Mouse (Mus musculus) hindbrain, embryonic 14.5 days (tissue): ENCODE data around the gene Mxd4. TPM values are rescaled to one million over a fixed set of nuclear protein-coding genes. Genes with fewer than 3 reads are reported as not detected.
A peak's percentile ranks its signal among the peaks of the same experiment; 100 is the strongest.

ENCODE experiments used
- ATAC-seq: fragments of 200-750 bp; cut with Nextera tagmentation; 2 replicates; pipeline ENCODE4 v1.8.0; 2017; ENCODE audit warnings: moderate number of reproducible peaks, mild to moderate bottlenecking, moderate TSS enrichment, moderate library complexity; ENCODE audit not compliant: low FRiP score
- DNase-seq: peaks from one replicate; pipeline ENCODE4 v3.0.0-alpha.2; 2015; ENCODE audit warnings: low spot score
- H3K27ac ChIP-seq: fragments of 300-500 bp; sonication (generic); 2 replicates; pipeline ENCODE4 v1.5.1; 2014; ENCODE audit warnings: mild to moderate bottlenecking, moderate library complexity
- H3K27me3 ChIP-seq: fragments of 300-500 bp; sonication (generic); 2 replicates; pipeline ENCODE4 v1.6.1; 2014; ENCODE audit warnings: mild to moderate bottlenecking, low read length, mixed read lengths; ENCODE audit not compliant: control insufficient read depth, insufficient read depth
- H3K36me3 ChIP-seq: fragments of 300-500 bp; sonication (generic); replicated peaks from 2 replicates; pipeline ENCODE4 v1.6.1; 2014; ENCODE audit not compliant: control insufficient read depth, insufficient read depth
- H3K4me1 ChIP-seq: fragments of 300-500 bp; sonication (generic); replicated peaks from 2 replicates; pipeline ENCODE4 v1.6.1; 2014; ENCODE audit warnings: antibody characterized with exemption, low read length, mixed read lengths; ENCODE audit not compliant: control insufficient read depth, insufficient read depth
- H3K4me2 ChIP-seq: fragments of 300-500 bp; sonication (generic); replicated peaks from 2 replicates; pipeline ENCODE4 v1.6.1; 2014; ENCODE audit warnings: mild to moderate bottlenecking, moderate library complexity
- H3K4me3 ChIP-seq: fragments of 300-500 bp; sonication (generic); replicated peaks from 2 replicates; pipeline ENCODE4 v1.5.1; 2014; ENCODE audit warnings: mild to moderate bottlenecking, low read length
- H3K9ac ChIP-seq: fragments of 300-500 bp; sonication (generic); 2 replicates; pipeline ENCODE4 v1.6.1; 2014
- H3K9me3 ChIP-seq: fragments of 300-500 bp; sonication (generic); 2 replicates; pipeline ENCODE4 v1.6.1; 2016; ENCODE audit warnings: low read length; ENCODE audit not compliant: control insufficient read depth
- WGBS: fragments of 180-500 bp; shearing (Covaris S2); extraction: QIAGEN DNeasy Blood & Tissue Kit; methylation state at CpG from one replicate; pipeline ENCODE4 v1.1.7; 2014; 5-methylcytosine and 5-hydroxymethylcytosine counted together
- polyA plus RNA-seq: library from polyadenylated mRNA; unstranded; fragments of >200 nt; fragmentation: Nextera tagmentation; extraction: Ambion mirVana; gene quantifications from 2 replicates; pipeline ENCODE4 v1.2.1, GENCODE M21; 2014

Gene Mxd4
- 32.9 and 34.1 TPM in 2 replicates for polyA plus RNA-seq

DNA sequence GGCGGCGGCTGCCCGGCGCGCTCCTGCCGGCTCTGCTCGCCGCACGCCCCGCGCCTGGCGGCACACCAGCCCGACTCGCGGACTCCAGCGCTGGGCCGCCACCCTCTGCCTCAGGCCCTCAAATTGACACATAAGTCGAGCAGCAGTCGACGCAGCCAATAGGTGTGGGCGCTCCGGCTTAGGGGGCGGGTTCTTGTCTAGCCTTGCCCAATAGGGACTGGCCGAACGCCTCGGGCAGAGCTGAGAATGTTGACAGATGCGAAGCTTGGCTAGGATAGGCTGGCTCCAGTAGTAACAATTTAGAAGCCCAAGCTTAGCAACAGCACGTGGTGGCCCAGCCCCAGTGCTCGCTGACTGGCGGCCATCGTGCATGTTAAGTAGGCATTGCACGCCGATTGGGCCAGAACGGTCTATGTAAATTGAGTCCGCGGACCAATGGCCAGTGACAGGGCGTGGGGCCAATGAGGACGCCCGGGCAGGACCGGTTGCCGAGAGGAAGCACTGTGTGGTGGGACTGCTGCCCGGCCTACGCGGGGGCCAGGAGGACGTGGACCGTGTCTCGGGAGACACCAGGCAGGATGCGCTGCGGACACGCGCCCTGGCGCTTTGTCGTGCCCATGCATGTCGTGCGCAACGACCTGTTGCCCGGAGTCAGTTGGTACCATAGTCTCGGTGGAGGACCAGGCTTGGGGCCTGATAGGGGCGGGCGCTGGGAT lies at the start of gene Mxd4:
Gene Mxd4 (minus strand): TSS at position 120 of the 716 bp plus-strand sequence.
- Histone ChIP-seq H3K27ac (peak within 1 kb of the TSS; percentile 92), H3K4me3 (peak within 1 kb of the TSS; percentile 96), H3K27me3 (no peaks in the 10 kb centered on the region), H3K9me3 (no peaks in the 10 kb centered on the region), H3K9ac (peak within 1 kb of the TSS; percentile 87), H3K4me1 (peaks cover 44% of the 10 kb centered on the region), H3K36me3 (peaks cover 8% of the 10 kb centered on the region), H3K4me2 (peak within 1 kb of the TSS; percentile 92)
- under 1% methylated on average over 59 of the region's 60 CpGs for WGBS
- DNase-seq: peak; percentile 96
- ATAC-seq: peak; percentile 99

DNA sequence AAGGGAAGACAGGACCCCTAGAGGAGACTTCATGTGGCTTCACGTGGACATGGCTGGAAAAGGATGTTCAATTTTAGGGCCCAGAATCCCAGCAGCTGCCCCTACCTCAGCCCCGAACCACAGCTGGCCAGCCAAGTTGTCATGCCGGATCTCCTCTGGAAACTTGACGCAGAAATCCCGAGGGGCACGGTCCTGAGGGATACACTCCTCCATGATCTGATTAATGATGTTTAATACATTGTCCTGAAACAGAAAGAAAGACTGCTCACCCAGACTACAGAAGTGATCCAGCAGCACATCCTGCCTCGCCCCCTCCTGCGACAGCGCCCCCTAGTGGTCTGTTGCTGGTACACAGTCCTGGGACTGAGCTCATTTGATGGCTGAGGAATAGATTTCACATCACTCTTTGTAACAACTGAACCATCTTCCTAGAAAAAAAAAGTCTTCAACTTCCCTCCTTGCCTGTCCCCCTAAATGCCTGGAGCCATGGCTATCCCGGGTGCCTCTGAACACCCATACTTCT lies 48.4 kb upstream of the Mxd4 start:
- Histone ChIP-seq H3K4me1 (no peaks in the 10 kb centered on the region), H3K9ac (no peak overlapping the region), H3K4me2 (no peak overlapping the region), H3K27ac (no peak overlapping the region), H3K9me3 (no peaks in the 10 kb centered on the region), H3K36me3 (no peaks in the 10 kb centered on the region), H3K27me3 (no peaks in the 10 kb centered on the region), H3K4me3 (no peak overlapping the region)
- 49% methylated on average over 10 of the region's 10 CpGs for WGBS
- DNase-seq: no peak
- no peak for ATAC-seq

DNA sequence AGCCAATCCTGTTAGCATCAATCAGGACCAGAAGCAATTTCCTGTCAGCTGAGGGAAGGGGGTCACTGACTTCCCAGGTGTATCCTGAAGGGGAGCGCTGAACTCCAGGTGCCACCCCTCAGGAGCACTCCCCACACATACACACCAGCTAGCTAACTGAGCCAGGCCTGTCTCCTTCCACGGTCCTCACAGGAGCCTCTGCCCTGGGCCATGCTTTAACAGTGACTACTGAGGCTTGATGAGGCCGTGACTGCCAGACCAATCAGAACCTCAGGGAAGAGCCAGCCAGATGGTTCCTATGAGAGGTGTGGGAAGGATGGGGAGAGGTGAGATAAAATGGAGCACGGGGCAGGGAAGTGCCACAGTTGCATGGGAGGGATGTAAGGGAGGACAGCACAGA lies 47.5 kb upstream of the Mxd4 start:
- H3K4me2 ChIP-seq: no peak overlapping the region

DNA sequence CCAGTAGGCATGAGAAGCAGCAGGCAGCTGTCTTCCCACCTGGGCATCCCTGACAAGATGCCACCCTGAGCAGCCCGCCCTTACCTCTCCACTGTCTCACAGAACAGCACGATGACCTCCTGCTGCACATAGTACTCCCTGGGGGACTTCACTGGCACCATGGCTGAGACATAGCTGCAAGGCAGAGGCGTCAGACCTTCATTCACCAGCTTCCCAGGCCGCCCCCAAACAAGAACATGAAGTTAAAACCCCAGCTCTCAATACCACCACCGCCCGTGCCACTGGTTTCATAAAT lies 45.6 kb upstream of the Mxd4 start:
- Histone ChIP-seq H3K27ac (no peak overlapping the region), H3K27me3 (no peaks in the 10 kb centered on the region), H3K36me3 (no peaks in the 10 kb centered on the region), H3K4me1 (no peaks in the 10 kb centered on the region), H3K9me3 (no peaks in the 10 kb centered on the region), H3K4me2 (no peak overlapping the region), H3K9ac (no peak overlapping the region), H3K4me3 (no peak overlapping the region)
- 86% methylated on average over 6 of the region's 6 CpGs for WGBS
- no peak for ATAC-seq
- DNase-seq: no peak

More for the DNA sequence above, 47.5 kb upstream of the Mxd4 start:
- Histone ChIP-seq H3K4me1 (no peaks in the 10 kb centered on the region), H3K9me3 (no peaks in the 10 kb centered on the region), H3K4me3 (no peak overlapping the region), H3K27ac (no peak overlapping the region), H3K27me3 (no peaks in the 10 kb centered on the region), H3K9ac (no peak overlapping the region), H3K36me3 (no peaks in the 10 kb centered on the region)
- ATAC-seq (no peak), DNase-seq (no peak)
- WGBS: 71% methylated on average over 4 of the region's 4 CpGs

DNA sequence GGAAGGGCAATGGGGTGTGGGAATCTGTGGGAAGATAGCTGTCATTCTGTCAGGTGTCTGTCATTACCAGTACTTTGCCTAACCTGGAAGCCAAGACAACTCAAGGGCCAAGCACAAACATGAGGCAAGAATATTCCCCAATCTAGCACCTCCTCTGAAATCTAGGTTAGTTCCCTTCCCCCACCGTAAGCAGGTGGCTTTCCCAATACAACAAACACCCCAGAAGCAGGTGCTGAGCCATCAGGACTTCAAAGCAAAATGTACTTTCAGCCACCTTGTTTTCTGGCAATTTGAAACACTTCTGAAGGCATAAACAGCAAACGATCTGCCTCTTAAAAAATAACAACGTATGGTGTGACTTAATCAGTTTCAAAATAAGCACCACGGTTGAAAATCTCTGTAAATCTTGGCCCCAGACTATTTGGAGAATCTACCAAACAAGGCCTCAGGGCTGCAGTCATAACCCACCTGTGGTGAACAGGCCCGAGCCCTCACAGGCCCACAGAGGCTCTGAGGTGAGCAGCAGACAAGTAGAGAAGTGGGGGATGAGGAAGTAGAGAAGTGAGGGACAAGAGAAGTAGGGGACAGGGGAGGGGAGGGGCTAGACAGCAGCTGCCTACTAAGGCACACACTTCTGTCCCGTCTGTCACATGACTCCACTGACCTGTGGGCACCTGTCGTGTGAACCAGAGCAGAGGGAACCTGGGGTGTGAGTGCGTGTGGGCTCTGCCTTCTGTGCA lies 45.1 kb upstream of the Mxd4 start:
- Histone ChIP-seq H3K4me1 (no peaks in the 10 kb centered on the region), H3K27me3 (no peaks in the 10 kb centered on the region), H3K36me3 (no peaks in the 10 kb centered on the region), H3K4me3 (no peak overlapping the region), H3K27ac (no peak overlapping the region), H3K9me3 (no peaks in the 10 kb centered on the region), H3K4me2 (no peak overlapping the region), H3K9ac (no peak overlapping the region)
- ATAC-seq (no peak), DNase-seq (no peak)
- WGBS: 79% methylated on average over 8 of the region's 8 CpGs

DNA sequence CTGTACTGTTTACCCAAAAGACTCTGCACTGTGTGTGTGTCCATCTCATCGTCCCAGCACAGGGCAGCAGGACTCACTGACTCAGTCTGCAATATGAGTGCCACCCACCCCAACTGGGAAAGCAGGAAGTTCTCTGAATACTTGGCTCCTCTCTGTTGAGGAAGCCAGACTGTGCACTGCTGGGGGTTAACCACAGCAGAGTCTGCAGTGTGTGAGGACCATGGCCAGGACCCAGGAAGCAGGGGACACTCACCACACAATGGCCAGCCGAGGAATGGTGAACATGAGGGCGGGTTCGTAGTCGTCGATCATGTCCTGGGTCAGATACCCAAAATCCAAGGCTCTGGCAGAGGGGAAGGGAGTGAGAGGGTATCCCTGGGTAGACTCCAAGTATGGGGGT lies 44.4 kb upstream of the Mxd4 start:
- Histone ChIP-seq H3K9me3 (no peaks in the 10 kb centered on the region), H3K4me1 (no peaks in the 10 kb centered on the region), H3K4me3 (no peak overlapping the region), H3K36me3 (no peaks in the 10 kb centered on the region), H3K9ac (no peak overlapping the region), H3K27ac (no peak overlapping the region), H3K27me3 (no peaks in the 10 kb centered on the region), H3K4me2 (no peak overlapping the region)
- DNase-seq (no peak), ATAC-seq (no peak)
- 91% methylated on average over 6 of the region's 6 CpGs for WGBS

DNA sequence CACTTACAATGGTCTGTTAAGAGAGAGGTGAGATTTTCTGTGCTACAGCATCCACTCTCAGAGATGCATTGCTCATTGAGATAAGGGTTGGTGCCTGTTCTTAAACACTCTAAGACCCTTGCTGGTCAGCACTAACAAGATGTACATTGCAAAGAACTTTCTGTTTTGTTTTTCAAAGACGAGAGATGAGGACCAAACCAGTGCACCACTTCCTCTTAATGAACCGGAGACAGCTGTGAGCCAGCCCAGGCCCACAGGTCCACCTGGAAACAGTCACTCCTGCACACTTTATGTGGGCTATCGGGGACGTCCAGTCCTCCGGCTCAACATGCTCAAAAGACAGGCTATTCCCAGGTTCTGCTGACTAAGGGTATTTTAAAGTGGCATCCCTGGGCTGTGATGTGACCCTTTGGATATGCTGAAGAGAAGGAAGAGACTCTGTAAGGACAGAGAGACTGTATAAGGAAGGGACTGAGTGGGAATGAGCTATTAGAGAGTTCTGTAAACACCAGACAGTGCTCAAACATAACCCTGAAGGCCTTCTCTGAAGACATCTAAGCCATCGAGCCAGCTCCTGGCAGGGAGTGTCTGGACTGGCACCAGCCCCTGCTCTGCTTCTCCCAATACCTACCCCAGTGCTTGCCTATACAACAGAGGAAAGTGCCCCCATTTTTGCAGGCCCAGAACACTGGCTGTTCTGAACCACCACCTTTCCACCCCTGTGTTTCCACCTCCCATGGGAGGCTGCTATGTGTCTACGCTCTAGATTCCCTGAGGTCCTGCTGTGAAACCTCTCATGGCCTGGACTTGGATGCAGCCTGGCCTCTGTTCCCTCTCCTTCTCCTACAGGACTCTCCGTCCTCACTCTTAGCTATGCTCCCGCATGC lies 43.3 kb upstream of the Mxd4 start:
- 87% methylated on average over 9 of the region's 9 CpGs for WGBS
- DNase-seq: no peak
- H3K4me1 ChIP-seq: no peaks in the 10 kb centered on the region
- no peak overlapping the region for H3K4me2 ChIP-seq
- H3K9me3 ChIP-seq: no peaks in the 10 kb centered on the region
- ATAC-seq: no peak
- H3K27ac ChIP-seq: no peak overlapping the region
- H3K27me3 ChIP-seq: no peaks in the 10 kb centered on the region
- no peaks in the 10 kb centered on the region for H3K36me3 ChIP-seq
- no peak overlapping the region for H3K4me3 ChIP-seq
- no peak overlapping the region for H3K9ac ChIP-seq

DNA sequence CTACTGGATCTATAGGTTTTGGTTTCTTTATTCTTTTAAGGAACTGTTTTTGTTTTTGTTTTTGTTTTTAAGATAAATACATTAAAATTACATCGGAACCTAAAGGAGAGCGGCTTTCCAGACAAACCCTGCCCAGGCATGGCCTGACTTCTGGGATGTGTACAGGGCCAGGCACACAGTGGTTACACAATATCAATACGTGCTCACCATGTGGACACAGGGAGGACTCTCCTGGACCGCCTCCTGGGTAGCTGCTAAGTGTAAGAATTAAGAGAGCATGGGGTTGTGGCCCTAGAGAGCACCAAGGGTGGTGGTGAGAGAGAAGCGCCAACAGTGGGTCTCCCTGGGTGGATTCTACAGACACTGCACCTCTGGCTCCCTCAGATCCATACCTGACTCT lies 42.0 kb upstream of the Mxd4 start:
- no peak for ATAC-seq
- Histone ChIP-seq H3K36me3 (no peaks in the 10 kb centered on the region), H3K4me2 (no peak overlapping the region), H3K4me1 (no peaks in the 10 kb centered on the region), H3K9ac (no peak overlapping the region), H3K27ac (no peak overlapping the region), H3K27me3 (no peaks in the 10 kb centered on the region), H3K4me3 (no peak overlapping the region), H3K9me3 (no peaks in the 10 kb centered on the region)
- WGBS: 90% methylated on average over 5 of the region's 5 CpGs
- DNase-seq: no peak

DNA sequence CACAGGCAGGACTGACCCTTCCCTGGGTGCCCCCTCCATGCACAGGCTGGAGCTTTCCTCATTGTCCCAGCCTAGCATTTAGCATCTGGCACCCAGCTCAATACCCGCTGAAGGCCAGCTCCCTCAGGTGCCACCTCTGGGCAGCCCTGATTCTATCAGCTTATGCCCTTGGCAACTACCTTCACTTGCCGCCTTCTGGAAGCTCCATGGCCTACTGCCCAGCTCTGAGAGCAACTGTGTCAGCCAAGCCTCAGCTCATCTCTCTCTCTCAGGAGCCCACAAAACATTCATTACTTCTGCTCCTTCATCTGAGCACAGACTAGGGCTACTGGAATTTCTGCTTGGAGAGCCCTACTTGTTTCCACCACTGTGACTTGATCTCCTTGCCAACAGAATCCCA lies 38.0 kb upstream of the Mxd4 start:
- no peaks in the 10 kb centered on the region for H3K27me3 ChIP-seq
- no peak overlapping the region for H3K4me3 ChIP-seq
- H3K9me3 ChIP-seq: no peaks in the 10 kb centered on the region
- WGBS: 90% methylated on average over 2 of the region's 2 CpGs
- no peaks in the 10 kb centered on the region for H3K4me1 ChIP-seq
- no peak overlapping the region for H3K4me2 ChIP-seq
- no peak overlapping the region for H3K27ac ChIP-seq
- H3K36me3 ChIP-seq: no peaks in the 10 kb centered on the region
- no peak overlapping the region for H3K9ac ChIP-seq
- ATAC-seq (no peak), DNase-seq (no peak)
